8 mouse cellular contexts compared by ENCODE assay signal in the genomic region with DNA sequence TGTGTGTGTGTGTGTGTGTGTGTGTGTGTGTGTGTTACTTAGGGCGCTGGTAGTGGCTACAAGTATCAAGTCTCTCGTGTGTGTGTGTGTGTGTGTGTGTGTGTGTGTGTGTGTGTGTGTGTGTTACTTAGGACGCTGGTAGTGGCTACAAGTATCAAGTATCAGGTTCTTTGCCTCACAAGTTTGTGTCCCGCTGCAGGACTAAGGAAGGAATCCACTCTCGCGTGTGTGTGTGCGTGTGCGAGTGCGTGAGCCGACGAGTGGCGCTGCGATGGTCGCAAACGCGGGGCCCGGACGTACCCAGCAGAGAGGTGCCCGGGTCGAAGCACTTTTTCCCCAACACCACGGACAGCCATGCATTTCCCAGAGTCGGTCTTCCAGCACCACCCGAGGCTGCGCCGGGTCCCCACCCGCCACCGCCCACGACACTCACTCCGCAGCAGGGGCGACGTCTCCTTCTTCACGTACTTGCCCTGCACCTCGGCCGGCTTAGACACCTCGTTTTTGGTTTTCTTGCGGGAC. TPM values are rescaled to one million over a fixed set of nuclear protein-coding genes. Genes with fewer than 3 reads are reported as not detected.
DNase-seq lines count a peak whose midpoint lies in the region; ATAC-seq and TF ChIP-seq lines count a peak whose summit lies in the region.

No protein-coding gene starts in this region.

- TF ChIP-seq EP300 in ES-Bruce4 (IDR thresholded peaks at IDR 0.05; ENCODE audit: insufficient read depth, low read depth, low read length): no peak

- H3K9me3 ChIP-seq in ES-Bruce4 (replicated peaks; ENCODE audit: control insufficient read depth, insufficient read depth, low read length, poor library complexity, severe bottlenecking): no peaks in the 10 kb centered on the region
- no peaks in the 10 kb centered on the region for H3K9me3 ChIP-seq in heart, embryonic 12.5 days (replicated peaks)

- WGBS in heart, embryonic 12.5 days: under 1% methylated on average over 36 of the region's 36 CpGs
- under 1% methylated on average over 34 of the region's 36 CpGs for WGBS in macrophage (ENCODE audit: missing documents)

- H3K4me1 ChIP-seq in ES-Bruce4 (ENCODE audit: control insufficient read depth, insufficient read depth, low read length): no peaks in the 10 kb centered on the region
- H3K4me1 ChIP-seq in heart, embryonic 12.5 days (replicated peaks): peaks cover 13% of the 10 kb centered on the region

- no peak for TF ChIP-seq CTCF in ES-Bruce4 (IDR thresholded peaks at IDR 0.05; ENCODE audit: low read depth, low read length)

- H3K4me3 ChIP-seq in ES-Bruce4 (ENCODE audit: low read depth, low read length) (peak overlapping the region; percentile 85), macrophage (ENCODE audit: inconsistent target) (peak overlapping the region; percentile 52)
- peak overlapping the region; percentile 92 for H3K4me3 ChIP-seq in heart, embryonic 12.5 days

- peak overlapping the region; percentile 79 for H3K4me2 ChIP-seq in heart, embryonic 12.5 days

- H3K27ac ChIP-seq in ES-Bruce4 (ENCODE audit: insufficient read depth, low read length): no peak overlapping the region
- H3K27ac ChIP-seq in heart, embryonic 12.5 days (ENCODE audit: poor library complexity, severe bottlenecking): peak overlapping the region; percentile 93
- H3K27ac ChIP-seq in macrophage: peak overlapping the region; percentile 38

- H3K9ac ChIP-seq in ES-Bruce4 (ENCODE audit: low read depth, poor library complexity, severe bottlenecking): peak overlapping the region; percentile 93
- H3K9ac ChIP-seq in heart, embryonic 12.5 days: peak overlapping the region; percentile 98

- H3K36me3 ChIP-seq in ES-Bruce4 (ENCODE audit: control insufficient read depth, insufficient read depth, low read length, poor library complexity, severe bottlenecking) (peaks cover 26% of the 10 kb centered on the region), macrophage (ENCODE audit: inconsistent target) (peaks cover 25% of the 10 kb centered on the region; the same call in 1 of the 2 replicates)
- H3K36me3 ChIP-seq in heart, embryonic 12.5 days: peaks cover 27% of the 10 kb centered on the region

- no peak for TF ChIP-seq POLR2A in ES-Bruce4 (IDR thresholded peaks at IDR 0.05; ENCODE audit: insufficient read depth, low read length)

- peak; percentile 68 for ATAC-seq in heart, embryonic 12.5 days (ENCODE audit: insufficient number of reproducible peaks, low FRiP score)

- peaks cover 53% of the 10 kb centered on the region for H3K79me2 ChIP-seq in macrophage (ENCODE audit: inconsistent target)

- H3K27me3 ChIP-seq in ES-Bruce4 (ENCODE audit: control insufficient read depth, insufficient read depth, low read length, poor library complexity, severe bottlenecking): no peaks in the 10 kb centered on the region
- H3K27me3 ChIP-seq in heart, embryonic 12.5 days (replicated peaks): no peaks in the 10 kb centered on the region

- DNase-seq in cerebellum, postnatal 14 days: peak; percentile 48 to 58
- no peak for DNase-seq in cerebellum, adult 11-12 months
- peak; percentile 29 for DNase-seq in embryo, embryonic 11.5 days (ENCODE audit: low read depth, low spot score)
- peak; percentile 61 for DNase-seq in kidney, postnatal 10 days
- peak; percentile 37 for DNase-seq in right cerebral cortex, postnatal 14 days

RNA-seq across cellular contexts. Expression of gene Sav1, which starts 0.5 kb away (rescaled TPM):
- polyA plus RNA-seq in ES-Bruce4 (2011; ENCODE audit: insufficient read depth, insufficient read length, low read depth, missing spikeins): 48.8 and 49.4 TPM in 2 replicates
- polyA plus RNA-seq in heart, embryonic 12.5 days (2016; fragmentation: Nextera tagmentation; extraction: Ambion mirVana): 7.6 and 8.0 TPM in 2 replicates
- total RNA-seq in macrophage (2018; cell fraction: chromatin; rRNA removed): 100 to 1,000 TPM; 153 to 862 (median 271) TPM
- total RNA-seq in macrophage (2018; cell fraction: cytosol; rRNA removed): 100 to 1,000 TPM in 1 of 26 experiments, 10 to 100 TPM in 25; 43.1 to 120 (median 56.9) TPM
- 100 to 1,000 TPM; 136 to 827 (median 229) TPM for total RNA-seq in macrophage (2018; cell fraction: nucleus; rRNA removed)
- 38.7 to 58.7 TPM (median 45.1 TPM) in 3 replicates for polyA plus RNA-seq in macrophage (2018)
